Mouse (Mus musculus) c-Kit-positive CD71-positive TER-119-positive erythroid progenitor cells, embryonic 14.5 days (primary cell): Measurements from ENCODE around the gene Wwtr1.

Experiments
- DNase-seq: peaks from one replicate; pipeline ENCODE4 v3.0.0-alpha.2; 2013; ENCODE audit warnings: low spot score

The Wwtr1 gene

GRCm38 (mm10) chr3:57558761-57559160, 16.9 kb downstream of the Wwtr1 start:
- no peak for DNase-seq

- no peak for DNase-seq
Measured at GRCm38 (mm10) chr3:57557408-57557807, 18.3 kb downstream of the Wwtr1 start.

- DNase-seq = no peak
Measured at GRCm38 (mm10) chr3:57555560-57555959, 20.1 kb downstream of the Wwtr1 start.

DNA sequence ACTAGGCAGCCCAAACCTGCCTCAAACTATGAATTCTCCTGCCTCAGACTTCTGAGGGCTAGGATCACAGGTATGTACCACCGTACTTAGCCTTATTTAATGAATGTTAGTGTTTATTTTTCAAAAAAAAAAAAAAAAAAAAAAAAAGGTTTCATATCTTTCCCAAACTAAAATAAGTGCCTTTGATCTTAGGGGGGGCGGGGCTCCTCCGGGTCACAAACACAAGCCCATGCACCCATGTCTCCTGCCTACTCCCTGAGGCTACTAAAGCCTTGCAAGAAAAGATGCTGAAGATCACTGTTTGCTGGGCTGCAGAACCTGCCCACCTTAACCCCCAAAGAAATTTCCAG, 20.8 kb downstream of the Wwtr1 start:
- no peak for DNase-seq

DNA sequence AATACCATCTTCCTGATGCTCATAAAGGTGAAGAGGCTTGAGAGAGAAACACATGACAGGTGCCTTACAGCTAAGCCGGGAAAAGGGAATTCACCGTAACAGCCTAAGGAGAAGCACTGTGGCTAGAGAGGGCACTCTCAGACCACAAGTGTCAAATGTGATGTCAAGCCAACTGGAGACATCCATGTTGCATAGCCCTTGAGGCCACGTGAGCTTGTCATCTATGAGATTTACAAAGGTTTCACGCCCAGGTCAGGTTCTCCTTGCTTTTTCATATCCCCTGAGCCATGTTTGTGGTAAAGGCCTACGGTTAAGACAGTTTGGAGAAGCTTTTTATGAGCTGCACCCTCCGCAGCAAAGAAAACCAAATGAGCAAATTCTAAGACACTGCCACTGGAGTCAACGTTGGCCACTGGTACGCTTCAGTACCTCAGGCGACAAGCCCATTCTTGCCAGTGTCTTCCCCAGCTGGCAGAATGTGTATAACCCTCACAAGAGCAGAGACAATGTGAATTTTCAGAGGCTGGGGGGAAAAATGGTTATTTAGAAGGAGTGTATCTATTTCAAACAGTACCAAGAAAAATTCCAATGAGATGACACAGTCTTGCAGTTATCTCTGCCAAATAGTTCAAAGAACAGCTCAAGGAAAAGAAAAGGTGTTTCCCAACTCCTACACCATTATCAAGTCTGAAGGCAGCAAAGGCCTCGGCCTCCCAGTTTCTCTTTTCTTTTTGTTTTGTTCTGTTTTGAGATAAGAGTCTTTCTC, 21.4 kb downstream of the Wwtr1 start:
- no peak for DNase-seq

GRCm38 (mm10) chr3:57553108-57553507, 22.6 kb downstream of the Wwtr1 start:
- DNase-seq = no peak

DNA sequence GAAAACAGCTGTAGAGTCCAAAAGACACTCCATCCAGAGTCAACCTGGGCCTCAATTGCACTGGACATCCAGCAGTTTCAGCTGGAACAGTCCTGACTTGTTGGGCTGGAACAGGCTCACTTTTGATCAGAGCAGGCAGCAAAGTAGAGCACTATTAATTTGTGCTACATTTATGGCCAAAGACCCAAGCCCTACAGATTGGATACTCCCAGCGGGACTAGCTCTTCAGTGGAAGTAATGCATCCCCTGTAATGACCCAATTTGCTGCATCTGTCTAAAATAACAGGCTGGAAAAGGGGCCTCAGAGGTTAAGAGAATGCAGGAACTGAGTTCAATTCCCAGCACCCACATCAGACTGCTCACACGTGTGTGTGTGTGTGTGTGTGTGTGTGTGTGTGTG, 24.5 kb downstream of the Wwtr1 start:
- no peak for DNase-seq

- DNase-seq = no peak
Measured at GRCm38 (mm10) chr3:57550468-57551185, 25.1 kb downstream of the Wwtr1 start.

DNA sequence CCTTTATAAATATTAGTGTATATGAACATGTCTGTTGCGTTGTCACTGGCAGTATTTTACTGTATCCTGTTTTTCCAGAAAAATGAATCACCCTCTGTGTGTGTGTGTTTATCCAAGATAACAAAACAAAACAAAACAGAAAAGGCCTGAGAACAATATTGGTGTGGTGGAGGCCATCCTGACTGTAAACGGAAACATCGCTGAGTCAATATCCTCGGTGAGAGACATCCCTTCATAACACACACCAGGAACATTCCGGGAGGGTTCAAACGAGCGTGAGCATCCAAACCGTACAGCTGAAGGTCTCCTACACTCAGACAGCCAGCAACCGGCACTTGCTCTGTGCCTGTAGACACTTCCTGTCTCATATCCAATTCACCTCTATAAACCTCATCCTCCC, 31.6 kb downstream of the Wwtr1 start:
- no peak for DNase-seq

DNA sequence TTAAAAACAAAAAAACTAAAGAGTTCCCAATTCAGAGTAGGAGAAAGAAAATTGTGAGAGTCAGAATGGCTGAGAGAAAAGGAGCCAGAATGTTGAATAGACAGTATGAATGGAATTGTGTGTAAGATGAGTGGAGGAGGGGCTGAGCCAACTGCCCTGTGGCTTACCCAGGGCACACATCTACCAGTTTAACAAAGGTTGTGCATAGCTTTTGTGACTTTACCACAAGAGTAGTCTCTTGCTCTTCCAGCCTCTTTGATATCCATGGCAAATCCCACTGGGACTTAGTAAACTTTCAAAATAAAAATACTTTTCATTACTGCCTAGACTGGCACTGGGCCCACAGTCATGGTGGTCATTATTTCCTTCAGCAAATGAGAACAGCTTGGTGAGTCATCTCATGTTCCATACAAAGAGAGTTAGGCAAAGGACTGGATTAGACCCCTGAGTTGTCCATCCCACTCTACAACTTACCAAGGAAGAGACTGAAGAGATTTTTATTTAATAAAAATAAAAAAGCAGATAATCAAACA, 32.8 kb downstream of the Wwtr1 start:
- no peak for DNase-seq

DNA sequence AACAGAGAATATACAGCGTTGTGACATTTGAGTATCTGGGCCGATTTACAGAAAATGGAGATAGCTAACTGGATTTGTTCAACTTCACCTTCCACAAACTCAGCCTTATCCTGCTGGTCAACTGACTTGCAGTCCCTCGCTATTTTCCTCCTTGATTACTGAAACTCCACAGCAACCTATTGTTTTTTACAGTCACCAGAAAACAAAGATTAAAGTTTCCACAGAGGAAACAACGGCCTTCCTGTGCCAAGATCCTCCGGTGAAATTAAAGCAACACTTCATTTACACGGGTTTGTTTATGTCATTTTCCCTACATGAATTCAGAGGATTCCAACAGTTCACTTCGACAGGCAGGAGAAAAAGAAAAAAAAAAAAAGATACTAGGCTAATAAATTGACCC, 34.5 kb downstream of the Wwtr1 start:
- no peak for DNase-seq

GRCm38 (mm10) chr3:57540474-57540873, 35.2 kb downstream of the Wwtr1 start:
- DNase-seq = no peak

DNA sequence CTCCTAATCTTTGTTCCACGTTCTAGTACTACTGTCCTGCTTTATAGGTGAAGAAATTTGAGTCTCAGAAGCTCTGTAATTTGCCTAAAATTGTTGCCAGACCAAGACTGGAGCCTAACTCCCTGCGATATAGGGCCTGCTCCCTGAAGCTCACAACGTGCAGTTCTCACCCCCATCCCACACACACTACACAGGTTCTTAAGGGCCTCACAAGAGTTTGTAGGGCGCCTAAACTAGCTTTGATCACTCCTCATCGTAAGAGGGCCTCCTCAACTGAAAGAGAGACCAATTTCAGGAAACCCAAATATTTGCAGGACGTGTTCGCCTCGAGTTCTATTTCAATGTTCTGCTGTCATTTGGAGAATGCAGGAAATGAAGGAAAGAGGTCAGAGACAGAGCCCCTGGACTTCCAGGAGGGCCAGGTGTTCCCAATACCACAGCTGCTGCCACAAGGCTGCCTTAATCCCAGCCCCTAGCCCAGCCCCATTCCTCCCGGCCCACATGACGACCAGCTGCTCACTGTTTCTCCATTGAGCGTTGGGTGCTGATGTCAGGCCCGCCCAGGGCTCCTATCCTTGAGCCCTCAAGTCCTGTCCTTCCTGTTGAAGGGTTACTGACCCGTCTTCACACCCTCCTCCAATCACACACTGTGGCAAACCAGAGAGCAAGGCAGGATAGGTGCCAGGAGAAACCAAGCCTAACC, 40.1 kb downstream of the Wwtr1 start:
- no peak for DNase-seq

DNA sequence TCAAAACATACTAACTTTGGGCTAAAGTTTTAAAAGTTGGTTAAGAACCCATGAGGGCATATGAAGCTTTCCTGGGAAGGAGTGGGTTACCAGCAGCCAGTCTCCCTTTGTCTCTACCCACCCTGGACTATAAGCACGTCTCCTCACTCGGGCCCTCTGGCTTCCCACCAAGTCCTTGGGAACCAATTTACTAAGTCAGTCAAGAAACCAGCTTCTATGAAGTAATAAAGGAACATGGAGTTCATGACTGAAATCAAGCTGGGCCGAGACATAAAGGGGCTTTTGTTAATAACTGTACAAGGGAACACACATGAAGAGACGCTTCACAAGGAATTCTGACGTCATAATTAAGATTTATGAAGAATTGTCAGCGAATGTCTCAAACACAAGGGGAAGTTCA, 41.3 kb downstream of the Wwtr1 start:
- DNase-seq = no peak

DNA sequence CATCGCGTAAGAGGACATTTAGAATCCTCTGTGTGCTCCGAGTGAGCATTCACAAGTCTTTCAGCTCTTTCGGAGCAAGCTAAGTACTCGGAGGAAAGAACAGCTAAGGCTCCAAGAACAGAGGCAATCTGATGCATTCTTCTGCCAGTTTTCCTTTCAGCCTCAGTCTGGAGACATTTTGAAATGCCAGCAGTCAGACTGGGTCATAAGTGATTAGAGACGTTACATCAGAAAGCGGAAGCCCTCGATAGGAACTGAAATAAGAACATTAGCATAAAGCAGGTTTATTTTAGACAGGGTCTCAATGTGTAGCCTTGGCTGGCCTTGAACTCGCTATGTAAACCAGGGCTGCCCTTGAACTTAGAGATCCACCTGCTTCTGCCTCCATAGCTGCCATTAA, 41.8 kb downstream of the Wwtr1 start:
- DNase-seq = no peak

DNA sequence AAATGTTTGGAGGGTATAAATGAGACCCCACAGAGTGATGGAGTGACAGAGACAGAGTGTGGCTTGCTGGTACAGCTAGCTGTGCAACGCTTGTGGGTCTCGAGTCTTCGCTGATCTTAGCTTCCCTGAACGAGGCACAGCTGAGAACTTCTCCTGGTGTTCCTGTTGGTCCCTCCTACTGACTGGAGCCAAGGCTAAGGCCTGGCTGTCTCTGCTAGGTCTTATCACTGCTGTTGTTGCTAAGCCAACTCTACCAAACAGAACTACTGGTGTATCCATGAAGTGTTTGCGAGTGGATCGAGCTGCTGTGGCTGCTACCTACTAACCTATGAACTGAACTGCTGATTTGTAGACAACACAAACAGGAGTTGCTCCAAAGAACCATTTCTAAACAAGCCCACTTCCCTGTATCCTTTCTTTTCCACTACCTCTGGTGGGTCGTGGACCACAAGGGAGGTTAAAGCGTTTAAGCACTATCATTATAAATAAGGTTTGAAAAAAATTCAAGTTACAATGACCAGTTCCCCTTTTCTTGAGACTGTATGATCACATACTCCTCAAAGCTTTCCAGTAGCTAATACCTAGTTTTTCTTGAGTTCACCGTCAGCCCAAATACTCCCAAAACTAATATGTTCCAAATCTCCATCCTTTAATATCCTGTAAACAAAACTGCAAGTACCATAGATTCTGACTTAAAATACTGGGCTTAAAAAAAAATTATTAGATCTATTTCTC, 42.6 kb downstream of the Wwtr1 start:
- no peak for DNase-seq

DNA sequence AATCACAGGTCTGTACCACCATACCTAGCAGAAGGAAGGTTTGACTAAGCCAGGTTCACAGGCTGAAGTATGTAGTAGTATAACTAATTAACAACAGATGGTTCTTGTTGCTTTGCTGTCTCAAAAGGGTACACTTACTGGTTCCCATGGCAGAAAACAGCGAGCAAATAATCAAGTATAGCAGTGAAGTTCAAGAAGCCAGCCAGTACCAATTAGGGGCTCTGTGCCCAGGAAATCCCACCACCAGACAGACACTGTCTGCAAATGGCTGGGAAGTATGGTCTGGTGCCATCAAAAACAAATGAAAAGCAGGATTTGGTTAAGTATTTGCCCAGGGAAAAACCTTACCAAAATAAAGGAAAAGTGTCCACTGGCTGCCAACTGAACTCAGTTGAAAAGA, 44.9 kb downstream of the Wwtr1 start:
- no peak for DNase-seq

- DNase-seq = no peak
Measured at GRCm38 (mm10) chr3:57530221-57530620, 45.5 kb downstream of the Wwtr1 start.

DNA sequence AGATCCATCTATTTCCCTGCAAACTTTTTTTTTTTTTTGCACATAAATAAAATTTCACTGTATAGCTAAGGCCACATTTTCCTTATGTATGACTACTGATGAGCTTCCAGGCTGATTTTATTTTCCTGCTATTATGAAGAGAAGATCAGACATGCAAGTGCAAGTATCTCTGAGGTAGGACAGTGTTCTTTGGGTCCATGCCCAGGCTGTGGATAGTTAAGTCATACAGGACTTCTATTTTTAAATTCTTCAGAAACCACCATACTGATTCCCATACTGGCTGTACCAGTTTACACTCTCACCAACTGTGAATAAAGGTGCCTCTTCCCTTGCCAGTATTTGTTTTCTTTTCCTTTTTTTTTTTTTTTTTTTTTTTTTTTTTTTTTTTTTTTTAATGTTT, 48.6 kb downstream of the Wwtr1 start:
- no peak for DNase-seq

DNA sequence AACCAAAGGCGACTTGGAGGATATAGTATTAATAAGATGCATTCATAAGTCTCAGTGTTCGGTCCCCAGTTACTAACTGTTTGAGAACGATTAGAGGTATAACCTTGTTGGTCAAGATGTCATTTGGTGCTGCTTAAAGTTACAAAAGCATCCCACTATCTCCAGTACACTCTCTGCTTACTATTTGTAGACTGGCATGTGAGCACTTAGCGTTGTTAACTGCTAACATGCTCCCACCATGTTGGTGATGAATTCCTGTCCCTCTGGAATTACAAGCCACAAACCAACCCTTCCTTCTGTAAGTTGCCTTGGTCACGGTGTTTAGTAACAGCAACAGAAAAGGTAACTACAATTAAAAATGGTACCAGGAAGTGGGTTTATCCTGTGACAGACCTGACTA, 52.6 kb downstream of the Wwtr1 start:
- no peak for DNase-seq

DNA sequence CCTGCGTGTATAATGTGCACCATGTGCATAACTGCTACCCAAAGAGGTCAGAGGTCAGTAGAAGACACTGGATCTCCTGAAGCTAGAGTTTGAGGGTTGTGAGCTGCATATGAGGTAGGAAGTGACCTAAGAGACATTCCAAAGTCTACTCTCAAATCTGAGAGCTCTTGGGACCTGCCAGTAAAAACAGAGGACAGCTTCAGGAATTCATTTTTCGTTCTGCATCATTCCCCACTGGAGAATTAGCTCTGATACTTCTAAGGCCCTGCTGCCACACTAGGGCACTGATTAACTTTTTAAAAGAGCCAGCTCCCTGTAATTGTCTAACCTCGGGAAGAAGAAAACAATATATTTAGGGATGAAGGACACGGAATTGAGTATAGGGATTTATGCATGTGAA, 53.8 kb downstream of the Wwtr1 start:
- DNase-seq = no peak

- DNase-seq = no peak
Measured at GRCm38 (mm10) chr3:57519995-57520394, 55.7 kb downstream of the Wwtr1 start.
